Mouse (Mus musculus): ENCODE measurements around the gene Prdm16. TPM values are rescaled to one million over a fixed set of nuclear protein-coding genes. Genes with fewer than 3 reads are reported as not detected.

Prdm16 gene
- polyA plus RNA-seq (2017; shearing (Covaris generic)) = 6.2 TPM

GRCm38 (mm10) chr4:154636721-154637311 is at the start of gene Prdm16:
TSS of gene Prdm16 (minus strand) at chr4:154636873.

GRCm38 (mm10) chr4:154667767-154668166 is 31.1 kb upstream of the Prdm16 start, which contains the start of gene Actrt2:
TSS of gene Actrt2 (minus strand) at chr4:154667867.

DNA sequence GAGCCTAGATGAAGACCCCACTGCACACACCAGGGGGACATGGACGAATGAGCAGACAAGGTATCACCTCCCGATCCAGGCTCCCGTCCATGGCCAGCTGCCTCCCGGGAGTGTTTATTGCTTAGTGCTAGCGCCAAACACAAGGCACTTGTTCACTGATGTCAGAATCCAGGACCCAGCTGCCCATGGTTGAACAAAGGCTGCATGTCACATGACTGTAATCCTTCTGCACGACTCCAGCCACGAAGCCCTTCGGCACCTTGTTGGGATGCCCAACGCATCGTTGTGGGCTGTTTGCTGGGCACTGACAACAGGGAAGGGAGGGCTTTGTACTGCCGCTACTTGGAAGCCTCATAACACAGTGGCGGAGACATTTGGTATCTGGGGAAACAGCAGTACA is 300.9 kb downstream of the Prdm16 start, which contains the start of gene B230104I21Rik:
Gene B230104I21Rik (plus strand): TSS at position 367 of the 400 bp plus-strand sequence.

GRCm38 (mm10) chr4:154301466-154301881 is 335.2 kb downstream of the Prdm16 start, which contains the start of gene Arhgef16:
TSS of gene Arhgef16 (minus strand) at chr4:154301676.

Other genes with a start within 250 kb of the Prdm16 start
- gene Actrt2, start 31.0 kb upstream of the Prdm16 start, polyA plus RNA-seq (2017; shearing (Covaris generic)) = not detected
- not detected for gene Ttc34, start 200.6 kb upstream of the Prdm16 start, polyA plus RNA-seq (2017; shearing (Covaris generic))
- not detected for gene Mmel1, start 232.7 kb upstream of the Prdm16 start, polyA plus RNA-seq (2017; shearing (Covaris generic))